8 mouse cellular contexts compared by ENCODE assay signal in the genomic region with DNA sequence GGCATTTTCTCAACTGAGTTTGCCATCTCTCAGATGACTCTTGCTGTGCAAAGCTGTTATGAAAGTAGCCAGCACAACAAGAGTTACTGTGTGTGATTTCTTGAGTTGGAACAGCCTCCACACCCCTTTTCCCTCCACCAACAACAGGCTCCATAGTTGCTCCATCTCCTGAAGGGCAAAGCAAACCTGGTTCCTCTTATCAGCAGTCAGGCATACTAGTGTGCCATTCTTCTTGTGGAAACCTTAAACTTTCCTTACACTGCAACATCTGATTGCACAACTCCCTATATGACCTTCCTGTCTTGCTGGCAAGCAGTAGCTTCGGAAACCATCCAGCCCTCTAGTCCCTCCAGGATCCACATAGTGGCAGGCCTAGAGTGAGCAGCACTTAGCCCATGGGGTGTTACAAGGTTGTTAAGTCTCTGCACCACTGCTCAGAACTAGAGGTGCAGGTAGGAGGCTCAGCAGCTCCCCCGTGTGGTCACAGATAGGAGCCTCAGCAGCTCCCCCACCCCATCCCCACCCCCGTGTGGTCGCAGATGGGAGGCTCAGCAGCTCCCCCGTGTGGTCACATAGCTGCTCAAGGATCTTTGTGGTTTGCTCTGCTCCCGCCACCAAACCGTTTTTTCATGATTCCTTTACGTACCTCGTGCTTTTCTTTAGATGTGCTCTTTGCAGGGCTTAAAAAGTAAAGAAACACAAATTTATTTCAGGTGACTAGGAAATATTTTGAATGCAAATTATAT. TPM values are rescaled to one million over a fixed set of nuclear protein-coding genes. Genes with fewer than 3 reads are reported as not detected.
DNase-seq lines count a peak whose midpoint lies in the region; ATAC-seq lines count a peak whose summit lies in the region.

No protein-coding gene starts in this region.

- H3K4me2 ChIP-seq in intestine, embryonic 14.5 days (ENCODE audit: low read length), result no peak overlapping the region

- H3K9me3 ChIP-seq in intestine, embryonic 14.5 days (ENCODE audit: control insufficient read depth, low read length), result no peaks in the 10 kb centered on the region
- H3K9me3 ChIP-seq in midbrain, embryonic 10.5 days (replicated peaks), result no peaks in the 10 kb centered on the region

- DNase-seq in adrenal gland, adult (ENCODE audit: inconsistent age in 2 of 2, low spot score in 1 of 2), result peak; percentile 75 to 87
- peak; percentile 81 for DNase-seq in gastrocnemius, postnatal 14 days
- DNase-seq in intestine, embryonic 14.5 days (ENCODE audit: low spot score), result peak; percentile 91
- DNase-seq in left cerebral cortex, postnatal 25 days (ENCODE audit: low spot score in 2 of 2), result peak; percentile 76 to 78
- DNase-seq in midbrain, embryonic 10.5 days (ENCODE audit: low spot score), result peak; percentile 87
- DNase-seq in right cerebral cortex, postnatal 4 days, result peak; percentile 89

- no peaks in the 10 kb centered on the region for H3K27me3 ChIP-seq in intestine, embryonic 14.5 days (replicated peaks; ENCODE audit: control insufficient read depth, insufficient read depth, low read length)
- no peaks in the 10 kb centered on the region for H3K27me3 ChIP-seq in midbrain, embryonic 10.5 days (ENCODE audit: low read depth, poor library complexity, severe bottlenecking)

- intact Hi-C loops in gastrocnemius, postnatal 14 days (cut with DNase I; ENCODE audit: low total_unique reads), result no loop called here
- intact Hi-C loops in left cerebral cortex, postnatal 25 days (cut with DNase I), result loop anchor here (2.0 kb wide), 1 partner anchor 33 kb away; no protein-coding TSS in a partner anchor

- no peaks in the 10 kb centered on the region for H3K36me3 ChIP-seq in intestine, embryonic 14.5 days (ENCODE audit: control insufficient read depth, insufficient read depth, low read length)
- H3K36me3 ChIP-seq in midbrain, embryonic 10.5 days, result no peaks in the 10 kb centered on the region

- H3K27ac ChIP-seq in intestine, embryonic 14.5 days (ENCODE audit: low read depth), result no peak overlapping the region
- no peak overlapping the region for H3K27ac ChIP-seq in midbrain, embryonic 10.5 days (replicated peaks)

- peak; percentile 96 for ATAC-seq in common myeloid progenitor, adult 5-6 weeks (replicated peaks; ENCODE audit: low read depth, poor library complexity, severe bottlenecking)
- peak; percentile 84; the same call in 1 of the 2 replicates for ATAC-seq in intestine, embryonic 14.5 days (replicated peaks; ENCODE audit: low FRiP score, low TSS enrichment, low read depth)
- ATAC-seq in erythroblast, adult 5-6 weeks (replicated peaks; ENCODE audit: low FRiP score, poor library complexity, severe bottlenecking), result no peak; the same call in 1 of the 2 replicates

- H3K4me1 ChIP-seq in intestine, embryonic 14.5 days (replicated peaks; ENCODE audit: control insufficient read depth, insufficient read depth, low read length), result no peaks in the 10 kb centered on the region
- no peaks in the 10 kb centered on the region for H3K4me1 ChIP-seq in midbrain, embryonic 10.5 days

- no peak overlapping the region for H3K9ac ChIP-seq in intestine, embryonic 14.5 days (ENCODE audit: low read length)

- H3K4me3 ChIP-seq in intestine, embryonic 14.5 days (ENCODE audit: low read depth, low read length), result no peak overlapping the region
- no peak overlapping the region for H3K4me3 ChIP-seq in midbrain, embryonic 10.5 days

- WGBS in intestine, embryonic 14.5 days, result 17% methylated on average over 9 of the region's 9 CpGs
- 18% methylated on average over 9 of the region's 9 CpGs for WGBS in midbrain, embryonic 10.5 days

RNA-seq across cellular contexts. Expression of a gene that starts 25.6 kb away (rescaled TPM):
- not detected in 2 replicates for total RNA-seq in common myeloid progenitor, adult 5-6 weeks (2017)
- total RNA-seq in gastrocnemius, postnatal 14 days (2021), result not detected
- not detected in 2 replicates for polyA plus RNA-seq in intestine, embryonic 14.5 days (2014; fragmentation: Nextera tagmentation; extraction: Ambion mirVana)
- not detected for total RNA-seq in left cerebral cortex, postnatal 25 days (2021)
- polyA plus RNA-seq in midbrain, embryonic 10.5 days (2016; fragmentation: Nextera tagmentation; extraction: Ambion mirVana), result not detected in 2 replicates
- not detected in 2 replicates for total RNA-seq in erythroblast, adult 5-6 weeks (2015; ENCODE audit: low replicate concordance)
- total RNA-seq in erythroblast, adult 5-6 weeks (2017; ENCODE audit: low replicate concordance), result not detected in 2 replicates

RNA-seq across cellular contexts. Expression of a gene that starts 52.0 kb away (rescaled TPM):
- 14.3 and 16.9 TPM in 2 replicates for total RNA-seq in common myeloid progenitor, adult 5-6 weeks (2017)
- 10 to 100 TPM; 19.9 to 20.8 TPM for total RNA-seq in gastrocnemius, postnatal 14 days (2021)
- polyA plus RNA-seq in intestine, embryonic 14.5 days (2014; fragmentation: Nextera tagmentation; extraction: Ambion mirVana), result 26.7 and 26.8 TPM in 2 replicates
- 10 to 100 TPM; 30.6 to 44.1 TPM for total RNA-seq in left cerebral cortex, postnatal 25 days (2021)
- 13.8 and 17.0 TPM in 2 replicates for polyA plus RNA-seq in midbrain, embryonic 10.5 days (2016; fragmentation: Nextera tagmentation; extraction: Ambion mirVana)
- 2.7 and 3.8 TPM in 2 replicates for total RNA-seq in erythroblast, adult 5-6 weeks (2015; ENCODE audit: low replicate concordance)
- 2.0 and 2.2 TPM in 2 replicates for total RNA-seq in erythroblast, adult 5-6 weeks (2017; ENCODE audit: low replicate concordance)
